Mouse (Mus musculus) fibroblast of lung, adult 2 months (primary cell): ENCODE measurements around the gene Tmc8.

ENCODE experiments used
- DNase-seq: peaks from one replicate; pipeline ENCODE4 v3.0.0-alpha.2; 2011; ENCODE audit warnings: low read depth

The Tmc8 gene

GRCm38 (mm10) chr11:117781993-117782704 is at the start of gene Tmc8, which contains the start of gene Tmc6:
TSS of gene Tmc8 (plus strand) at chr11:117782076.
TSS of gene Tmc6 (minus strand) at chr11:117782198.
- no peak for DNase-seq

GRCm38 (mm10) chr11:117736037-117736689 is 45.7 kb upstream of the Tmc8 start:
- DNase-seq = no peak

- no peak for DNase-seq
Measured at GRCm38 (mm10) chr11:117738123-117738522, 43.8 kb upstream of the Tmc8 start.

DNA sequence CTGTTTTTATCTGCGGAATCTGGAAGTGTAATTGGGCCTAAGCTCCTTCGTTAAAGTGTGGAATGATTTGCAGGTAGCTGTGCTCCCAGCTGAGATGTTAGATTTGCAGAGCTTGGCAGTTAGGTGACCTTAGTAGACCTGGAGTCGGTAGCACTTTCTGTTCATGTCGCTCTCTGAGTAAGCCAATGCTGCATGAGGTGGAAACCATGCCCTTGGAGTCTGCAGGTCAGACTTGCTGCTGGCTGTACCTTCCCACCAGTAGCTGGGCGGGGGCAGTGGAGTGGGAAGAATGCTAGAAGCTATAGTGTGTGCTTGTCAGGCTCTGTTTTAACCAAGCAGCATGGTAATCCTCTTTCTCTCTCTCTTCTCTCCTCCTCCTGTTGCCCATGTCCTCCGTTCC is 40.7 kb upstream of the Tmc8 start:
- no peak for DNase-seq

- no peak for DNase-seq
Measured at GRCm38 (mm10) chr11:117742243-117742642, 39.6 kb upstream of the Tmc8 start.

DNA sequence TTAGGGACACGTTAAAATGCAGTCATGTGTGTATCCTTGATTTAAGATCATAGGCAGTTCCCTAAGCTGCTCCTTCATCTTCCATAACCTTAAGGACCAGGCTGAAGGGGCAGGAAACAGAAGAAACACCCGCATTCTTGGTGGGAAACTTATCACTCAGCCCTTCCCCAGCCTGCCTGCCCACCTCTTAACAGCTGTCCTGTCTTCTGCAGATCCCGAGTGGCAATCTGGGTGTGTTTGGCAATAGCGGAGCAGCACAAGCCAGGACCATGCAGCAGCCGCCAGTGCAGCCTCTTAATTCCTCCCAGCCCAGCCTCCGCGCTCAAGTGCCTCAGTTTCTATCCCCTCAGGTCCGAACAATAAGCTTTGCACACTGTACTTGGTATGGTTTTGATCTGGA is 39.2 kb upstream of the Tmc8 start:
- DNase-seq = no peak

DNA sequence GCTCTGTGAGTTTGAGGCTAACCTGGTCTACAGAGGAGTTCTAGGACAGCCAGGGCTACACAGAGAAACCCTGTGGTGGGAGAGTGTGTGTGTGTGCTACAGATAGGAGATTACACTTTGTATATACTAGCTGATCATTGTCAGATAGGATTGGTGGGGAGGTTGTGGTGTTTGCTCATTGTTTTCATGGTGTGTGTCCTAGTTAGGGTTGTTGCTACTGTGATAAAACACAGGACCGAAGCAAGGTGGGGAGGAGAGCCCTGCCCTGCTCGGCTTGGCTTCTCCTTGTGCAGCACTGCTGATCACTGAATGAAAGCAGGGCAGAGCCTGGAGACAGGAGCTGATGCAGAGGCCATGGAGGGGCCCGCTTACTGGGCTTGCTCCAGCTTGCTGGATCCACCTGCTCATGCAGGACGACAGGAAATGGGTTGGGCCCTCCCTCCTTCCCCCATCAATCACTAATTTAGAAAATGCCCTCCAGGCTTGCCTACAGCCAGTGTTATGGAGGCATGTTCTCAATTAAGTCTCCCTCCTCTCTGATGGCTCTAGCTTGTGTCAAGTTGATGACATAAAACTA is 38.3 kb upstream of the Tmc8 start:
- no peak for DNase-seq

GRCm38 (mm10) chr11:117748628-117749027 is 33.2 kb upstream of the Tmc8 start:
- no peak for DNase-seq

DNA sequence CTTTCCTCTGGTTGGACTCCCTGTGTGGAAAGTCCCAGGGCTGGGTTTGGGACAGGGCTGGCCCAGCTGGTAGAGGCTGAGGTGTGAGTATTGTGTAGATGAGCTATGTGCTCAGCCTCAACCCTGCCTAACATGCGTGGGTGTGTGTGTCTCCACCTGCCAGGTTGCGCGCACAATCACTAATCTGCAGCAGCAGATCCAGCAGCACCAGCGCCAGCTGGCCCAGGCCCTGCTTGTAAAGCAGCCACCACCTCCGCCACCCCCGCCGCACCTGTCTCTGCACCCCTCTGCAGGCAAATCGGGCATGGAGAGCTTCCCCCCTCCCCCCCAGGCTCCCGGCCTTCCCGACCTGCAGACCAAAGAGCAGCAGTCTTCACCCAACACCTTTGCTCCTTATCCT is 32.5 kb upstream of the Tmc8 start:
- no peak for DNase-seq

DNA sequence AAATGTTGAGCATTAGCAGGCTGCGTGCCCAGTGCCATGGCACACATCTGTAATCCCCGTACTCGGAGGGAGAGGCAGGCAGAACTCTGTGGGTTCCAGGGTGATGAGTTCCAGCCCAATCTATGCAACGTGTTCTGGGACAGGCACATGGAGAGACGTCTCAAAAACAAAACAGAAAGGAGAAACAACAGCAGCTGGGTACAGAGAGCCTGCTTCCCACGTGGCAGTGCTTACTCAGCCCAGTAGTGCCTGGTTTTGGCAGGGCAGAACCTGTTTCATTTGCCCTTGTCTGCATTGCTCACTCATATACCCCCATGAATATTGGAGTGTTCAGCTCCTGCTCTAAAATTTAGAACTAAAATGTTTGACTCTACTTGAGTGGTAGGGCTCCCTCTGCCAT is 30.3 kb upstream of the Tmc8 start:
- DNase-seq = no peak

DNA sequence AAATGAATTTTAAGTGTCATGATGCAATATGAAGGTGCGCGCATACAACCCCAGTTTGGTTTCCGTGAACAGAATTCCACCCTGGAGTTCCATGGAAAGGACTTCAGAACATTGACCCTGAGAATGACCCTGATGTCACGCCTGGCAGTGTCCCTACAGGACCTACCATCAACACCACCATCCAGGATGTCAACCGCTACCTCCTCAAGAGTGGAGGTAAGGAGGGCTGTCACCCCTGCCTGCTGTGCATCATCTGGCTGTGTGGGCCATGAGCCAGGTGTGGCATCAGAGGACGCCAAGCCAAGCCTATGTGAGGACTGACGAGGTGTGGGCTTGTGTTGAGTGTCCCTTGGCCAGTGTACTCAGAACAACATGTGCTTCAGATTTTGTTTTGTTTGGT is 26.0 kb upstream of the Tmc8 start:
- DNase-seq = no peak

GRCm38 (mm10) chr11:117759267-117759666 is 22.6 kb upstream of the Tmc8 start:
- no peak for DNase-seq

- DNase-seq = no peak
Measured at GRCm38 (mm10) chr11:117760374-117761119, 21.3 kb upstream of the Tmc8 start.

- DNase-seq = no peak
Measured at GRCm38 (mm10) chr11:117761801-117762200, 20.1 kb upstream of the Tmc8 start.

DNA sequence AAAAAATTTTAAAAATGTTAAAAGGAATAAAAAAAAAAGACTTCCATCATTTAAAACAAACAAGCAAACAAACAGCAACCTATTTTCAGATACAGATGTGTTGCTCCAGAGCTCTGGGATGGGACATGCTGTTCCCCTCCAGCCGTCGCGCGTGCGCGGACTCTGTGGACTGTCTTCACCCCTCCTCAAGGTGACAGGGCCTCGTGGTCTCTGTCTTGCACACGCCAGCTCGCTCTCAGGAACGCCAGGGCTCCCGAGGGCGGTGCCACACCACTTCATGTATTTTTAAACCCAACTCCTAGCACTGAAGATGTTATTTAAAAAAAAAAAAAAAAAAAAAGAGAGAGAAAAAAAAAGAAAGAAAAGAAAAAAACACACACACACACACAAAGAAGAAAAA is 19.6 kb upstream of the Tmc8 start:
- no peak for DNase-seq

DNA sequence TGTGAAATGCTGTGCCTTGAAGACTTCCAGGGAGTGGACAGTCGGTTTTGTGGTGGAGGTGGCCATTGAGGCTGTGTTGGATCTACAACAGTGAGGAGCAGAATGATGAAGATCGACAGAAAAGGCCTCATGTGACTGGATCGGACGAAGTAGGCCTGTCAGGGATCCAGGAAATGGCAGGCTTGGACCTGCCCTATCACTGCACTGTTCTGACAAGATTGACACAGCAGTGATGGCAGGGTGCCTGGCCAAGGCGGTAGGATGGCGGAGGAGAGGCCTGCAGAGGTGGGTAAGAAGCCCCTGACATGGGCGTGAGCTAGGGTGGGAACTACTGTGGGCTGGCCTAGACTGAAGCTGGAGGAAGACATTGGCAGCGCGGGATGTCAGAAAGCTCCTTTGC is 17.6 kb upstream of the Tmc8 start:
- DNase-seq = no peak

DNA sequence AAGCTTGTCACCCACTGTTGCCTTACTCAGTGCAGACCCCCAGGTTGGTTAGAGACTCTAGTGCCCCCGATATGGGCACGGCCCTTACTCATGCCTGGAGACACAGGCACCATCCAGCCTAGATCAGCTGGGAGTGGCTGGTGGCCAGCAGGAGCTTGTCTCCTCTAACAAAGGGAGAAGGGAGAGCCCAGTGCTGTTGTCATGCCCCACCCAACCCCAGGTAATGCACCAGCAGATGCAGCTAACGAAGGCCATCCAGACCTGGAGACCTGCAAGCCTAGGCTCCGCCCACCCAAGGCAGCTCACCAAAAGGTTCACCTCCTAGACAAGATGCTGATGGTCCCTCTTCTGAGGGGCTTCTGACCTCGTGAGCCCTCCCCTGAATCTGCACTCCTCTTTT is 16.5 kb upstream of the Tmc8 start:
- DNase-seq = no peak

GRCm38 (mm10) chr11:117766275-117766674 is 15.6 kb upstream of the Tmc8 start:
- DNase-seq = no peak

DNA sequence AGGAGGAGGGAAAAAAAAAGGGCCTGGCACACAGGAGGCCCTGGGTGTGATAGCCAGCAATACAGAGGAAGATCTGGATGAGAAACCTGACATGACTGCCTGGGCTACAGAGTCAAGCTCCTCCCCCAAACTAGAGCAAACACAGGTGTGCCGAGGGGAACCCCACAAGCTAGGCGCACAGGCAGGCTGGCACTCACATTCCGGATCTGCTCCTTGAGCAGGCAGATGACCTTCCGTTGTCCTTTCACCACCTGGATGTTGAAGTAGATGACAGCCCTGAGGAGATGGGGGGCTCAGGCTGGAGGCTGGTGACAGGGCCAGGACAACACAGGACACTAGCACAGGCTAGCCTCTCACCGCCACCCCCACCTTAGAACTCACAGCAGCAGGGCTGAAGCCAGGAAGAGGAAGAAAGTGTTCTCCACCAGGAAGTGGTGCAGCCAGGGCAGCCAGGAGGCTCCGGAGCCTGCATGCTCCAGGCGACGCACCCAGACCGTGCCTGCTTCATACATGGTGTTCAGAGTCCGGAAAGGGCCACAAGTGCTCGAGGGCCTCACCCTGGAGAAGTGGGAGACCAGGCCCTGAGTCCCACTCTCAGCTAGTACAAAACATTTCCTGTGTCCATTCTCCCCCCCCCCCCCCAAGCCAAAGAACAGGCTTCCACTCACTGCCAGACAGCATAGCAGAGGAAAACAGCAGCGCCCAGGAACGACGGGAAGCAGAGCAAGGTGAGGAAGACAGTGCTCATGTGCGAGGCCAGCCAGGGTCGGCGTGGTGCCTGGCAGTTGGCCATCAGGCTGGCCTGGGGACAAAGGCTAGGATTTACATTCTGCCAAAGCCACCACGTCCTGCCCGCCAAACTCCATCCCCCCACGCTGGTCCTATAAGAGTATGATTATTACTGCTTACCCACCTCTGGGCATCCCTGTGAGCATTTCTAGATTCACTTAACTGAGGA is 12.9 kb upstream of the Tmc8 start:
- no peak for DNase-seq

- no peak for DNase-seq
Measured at GRCm38 (mm10) chr11:117769683-117770047, 12.2 kb upstream of the Tmc8 start.

GRCm38 (mm10) chr11:117770407-117770806 is 11.5 kb upstream of the Tmc8 start:
- DNase-seq = no peak

DNA sequence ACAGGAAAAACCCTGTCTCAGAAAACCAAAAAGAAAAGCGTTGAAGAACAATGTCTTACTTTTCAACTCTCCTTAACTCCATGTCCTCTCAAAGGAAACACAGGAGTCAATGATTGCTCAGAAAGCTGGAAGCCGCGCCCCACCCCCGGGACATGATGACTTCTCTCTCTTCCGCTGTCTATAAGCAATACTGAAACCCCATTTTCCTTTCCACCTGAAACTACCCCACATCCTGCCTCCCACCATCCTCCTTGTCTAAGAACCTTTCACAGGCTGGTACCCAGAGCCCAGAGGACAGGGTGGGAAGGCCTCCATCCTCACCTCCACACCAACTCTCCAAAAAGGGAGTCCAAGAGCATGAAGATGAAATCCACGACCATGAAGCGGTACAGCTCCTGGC is 9.5 kb upstream of the Tmc8 start:
- no peak for DNase-seq
